Mouse (Mus musculus): Measurements from ENCODE around the gene Cdkn3. TPM values are rescaled to one million over a fixed set of nuclear protein-coding genes. Genes with fewer than 3 reads are reported as not detected.

Gene Cdkn3
- polyA plus RNA-seq, 1 experiment from 2014 or later = 48.1 TPM

DNA sequence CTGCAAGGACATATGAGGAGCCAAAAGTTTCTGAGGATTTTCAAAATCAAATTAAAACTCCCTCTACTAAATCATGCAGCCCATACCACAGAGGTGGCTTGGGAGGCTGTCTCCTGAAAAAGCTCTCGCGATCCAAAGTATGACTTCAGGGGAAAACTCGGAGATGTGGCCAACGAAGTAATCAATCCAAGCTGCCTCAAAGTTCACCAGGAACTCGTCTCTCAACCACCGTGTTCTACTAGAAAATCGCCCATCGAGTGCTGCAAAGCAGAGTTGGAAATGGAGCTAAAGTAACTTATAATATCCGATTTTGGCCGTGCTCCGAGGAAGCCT, 27.1 kb downstream of the Cdkn3 start:
- Histone ChIP-seq H3K27ac (replicated peaks; ENCODE audit: low read depth, low read length) (no peak overlapping the region; the same call in 1 of the 2 replicates), H3K4me1 (ENCODE audit: control insufficient read depth, insufficient read depth, low read length) (peaks cover 6% of the 10 kb centered on the region), H3K27me3 (ENCODE audit: control insufficient read depth, insufficient read depth, low read length) (no peaks in the 10 kb centered on the region), H3K4me3 (ENCODE audit: low read depth, low read length) (peak overlapping the region; percentile 76), H3K9me3 (ENCODE audit: control insufficient read depth, low read length) (no peaks in the 10 kb centered on the region), H3K9ac (ENCODE audit: low read length) (peak overlapping the region; percentile 97), H3K36me3 (ENCODE audit: control insufficient read depth, insufficient read depth, low read length) (no peaks in the 10 kb centered on the region; the same call in 1 of the 2 replicates), H3K4me2 (ENCODE audit: low read depth, severe bottlenecking) (peak overlapping the region; percentile 51)
- WGBS = under 1% methylated on average over 11 of the region's 11 CpGs
- DNase-seq (ENCODE audit: low spot score) (no peak), ATAC-seq (ENCODE audit: insufficient number of reproducible peaks, low FRiP score, low TSS enrichment, low read depth) (no peak)

DNA sequence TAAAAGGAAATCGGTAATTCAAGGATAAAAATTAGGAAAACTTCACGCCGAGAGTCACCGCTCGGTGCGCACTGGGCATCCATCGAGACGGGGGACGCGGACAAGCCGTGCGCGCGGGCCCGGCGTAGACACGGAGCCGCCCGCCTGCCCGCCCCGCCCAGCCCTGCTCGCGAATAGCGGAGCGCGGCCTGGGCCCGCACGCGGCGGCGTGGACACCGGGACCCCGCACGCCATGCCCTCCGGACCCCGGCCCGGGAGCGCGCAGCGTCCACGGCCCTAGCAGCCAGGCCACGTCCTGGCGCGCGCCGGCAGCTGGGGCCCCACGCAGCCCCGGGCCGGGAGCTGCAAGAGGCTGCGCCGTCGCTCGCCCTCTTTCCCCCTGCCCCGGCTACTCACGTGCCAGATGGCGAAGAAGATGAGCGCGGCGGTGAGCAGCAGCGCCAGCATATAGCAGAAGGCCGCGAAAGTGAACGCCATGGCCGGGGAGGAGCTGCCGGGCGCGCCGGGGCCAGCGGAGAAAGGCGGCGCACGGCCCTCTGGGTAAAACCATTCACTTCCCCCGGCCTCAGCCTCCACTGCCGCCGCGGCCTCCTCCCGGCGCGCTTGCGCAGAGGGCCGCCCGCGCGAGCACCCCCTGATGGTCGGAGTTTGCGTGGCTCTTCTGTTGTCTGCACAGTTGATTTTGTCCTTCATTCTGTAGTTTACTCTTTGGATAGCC, 27.6 kb downstream of the Cdkn3 start, which contains the start of gene Cnih1:
Gene Cnih1 (minus strand): TSS at position 625 of the 718 bp plus-strand sequence.
- H3K4me1 ChIP-seq (ENCODE audit: control insufficient read depth, insufficient read depth, low read length) = peaks cover 6% of the 10 kb centered on the region
- no peaks in the 10 kb centered on the region for H3K9me3 ChIP-seq (ENCODE audit: control insufficient read depth, low read length)
- H3K4me2 ChIP-seq (ENCODE audit: low read depth, severe bottlenecking) = peak within 1 kb of the TSS; percentile 51
- ATAC-seq (ENCODE audit: insufficient number of reproducible peaks, low FRiP score, low TSS enrichment, low read depth) = peak; percentile 92
- peak within 1 kb of the TSS; percentile 76 for H3K4me3 ChIP-seq (ENCODE audit: low read depth, low read length)
- H3K36me3 ChIP-seq (ENCODE audit: control insufficient read depth, insufficient read depth, low read length) = no peaks in the 10 kb centered on the region; the same call in 1 of the 2 replicates
- DNase-seq (ENCODE audit: low spot score) = peak; percentile 94
- under 1% methylated on average over 85 of the region's 86 CpGs for WGBS
- H3K27ac ChIP-seq (replicated peaks; ENCODE audit: low read depth, low read length) = peak within 1 kb of the TSS; percentile 94
- no peaks in the 10 kb centered on the region for H3K27me3 ChIP-seq (ENCODE audit: control insufficient read depth, insufficient read depth, low read length)
- peak within 1 kb of the TSS; percentile 97 for H3K9ac ChIP-seq (ENCODE audit: low read length)

DNA sequence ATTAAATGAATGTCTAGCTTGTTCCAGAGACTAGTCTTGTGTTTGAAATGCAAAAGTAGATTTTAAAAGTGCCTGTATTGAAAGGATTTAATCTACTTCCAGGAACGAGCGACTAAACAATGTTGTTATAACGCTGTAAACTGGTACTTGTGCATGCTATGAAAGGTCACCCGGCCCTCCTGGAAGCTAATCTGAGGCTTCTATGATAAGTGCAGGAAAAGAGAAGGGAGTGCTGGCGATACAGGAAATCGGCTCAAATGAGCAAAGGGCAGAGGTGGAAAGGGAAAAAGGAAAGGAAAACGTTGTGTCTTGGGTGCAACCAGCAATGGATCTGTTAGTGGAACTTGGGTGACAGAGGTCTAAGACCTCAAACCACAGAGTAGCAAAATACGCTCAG, 28.2 kb downstream of the Cdkn3 start:
- Histone ChIP-seq H3K4me3 (ENCODE audit: low read depth, low read length) (peak overlapping the region; percentile 76), H3K9me3 (ENCODE audit: control insufficient read depth, low read length) (no peaks in the 10 kb centered on the region), H3K36me3 (ENCODE audit: control insufficient read depth, insufficient read depth, low read length) (no peaks in the 10 kb centered on the region; the same call in 1 of the 2 replicates), H3K27me3 (ENCODE audit: control insufficient read depth, insufficient read depth, low read length) (no peaks in the 10 kb centered on the region), H3K9ac (ENCODE audit: low read length) (no peak overlapping the region; the same call in 1 of the 2 replicates), H3K27ac (replicated peaks; ENCODE audit: low read depth, low read length) (peak overlapping the region; percentile 10), H3K4me1 (ENCODE audit: control insufficient read depth, insufficient read depth, low read length) (peaks cover 6% of the 10 kb centered on the region), H3K4me2 (ENCODE audit: low read depth, severe bottlenecking) (no peak overlapping the region)
- WGBS = 32% methylated on average over 8 of the region's 8 CpGs
- ATAC-seq (ENCODE audit: insufficient number of reproducible peaks, low FRiP score, low TSS enrichment, low read depth) = no peak
- no peak for DNase-seq (ENCODE audit: low spot score)

DNA sequence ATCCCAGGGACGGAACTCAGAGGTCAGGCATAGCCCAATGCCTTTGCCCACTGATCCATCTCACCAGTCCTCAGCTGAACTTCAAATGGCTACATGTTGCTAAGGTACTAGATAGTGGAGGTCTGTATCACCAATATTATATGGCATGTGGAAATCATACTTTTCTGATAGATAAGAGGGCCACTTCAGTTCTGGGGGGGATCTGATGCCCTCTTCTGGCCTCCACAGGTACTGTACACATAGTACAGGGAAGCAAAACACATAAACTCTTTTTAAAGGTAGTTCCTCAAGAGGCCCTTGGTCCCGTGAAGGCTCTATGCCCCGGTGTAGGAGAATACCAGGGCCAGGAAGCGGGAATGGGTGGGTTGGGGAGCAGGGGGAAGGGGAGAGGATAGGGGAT, 30.0 kb downstream of the Cdkn3 start:
- WGBS = 73% methylated on average over 4 of the region's 4 CpGs
- no peak overlapping the region for H3K4me3 ChIP-seq (ENCODE audit: low read depth, low read length)
- no peak overlapping the region for H3K9ac ChIP-seq (ENCODE audit: low read length)
- DNase-seq (ENCODE audit: low spot score) = no peak
- no peaks in the 10 kb centered on the region for H3K9me3 ChIP-seq (ENCODE audit: control insufficient read depth, low read length)
- ATAC-seq (ENCODE audit: insufficient number of reproducible peaks, low FRiP score, low TSS enrichment, low read depth) = no peak
- H3K27me3 ChIP-seq (ENCODE audit: control insufficient read depth, insufficient read depth, low read length) = no peaks in the 10 kb centered on the region
- no peaks in the 10 kb centered on the region for H3K36me3 ChIP-seq (ENCODE audit: control insufficient read depth, insufficient read depth, low read length)
- no peak overlapping the region for H3K4me2 ChIP-seq (ENCODE audit: low read depth, severe bottlenecking)
- H3K4me1 ChIP-seq (ENCODE audit: control insufficient read depth, insufficient read depth, low read length) = peaks cover 6% of the 10 kb centered on the region
- H3K27ac ChIP-seq (replicated peaks; ENCODE audit: low read depth, low read length) = no peak overlapping the region

DNA sequence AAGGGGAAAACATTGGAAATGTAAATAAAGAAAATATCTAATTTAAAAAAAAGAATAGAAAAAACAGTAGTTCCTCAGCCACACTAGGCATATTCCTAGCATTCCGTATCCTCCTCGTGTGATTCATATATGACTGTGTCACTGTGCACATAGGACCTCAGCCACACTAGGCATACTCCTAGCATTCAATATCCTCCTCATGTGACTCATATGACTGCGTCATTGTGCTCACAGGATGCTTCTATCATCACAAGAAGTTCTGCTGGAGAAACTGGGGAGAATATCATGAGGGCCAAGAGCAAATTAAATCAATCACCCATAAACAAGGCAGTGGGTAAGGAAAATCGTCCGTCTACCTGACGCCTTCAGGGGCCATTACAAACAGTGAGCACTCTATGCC, 30.4 kb downstream of the Cdkn3 start:
- Histone ChIP-seq H3K36me3 (ENCODE audit: control insufficient read depth, insufficient read depth, low read length) (no peaks in the 10 kb centered on the region), H3K4me3 (ENCODE audit: low read depth, low read length) (no peak overlapping the region), H3K9ac (ENCODE audit: low read length) (no peak overlapping the region), H3K4me2 (ENCODE audit: low read depth, severe bottlenecking) (no peak overlapping the region), H3K27ac (replicated peaks; ENCODE audit: low read depth, low read length) (no peak overlapping the region), H3K4me1 (ENCODE audit: control insufficient read depth, insufficient read depth, low read length) (peaks cover 6% of the 10 kb centered on the region), H3K9me3 (ENCODE audit: control insufficient read depth, low read length) (no peaks in the 10 kb centered on the region), H3K27me3 (ENCODE audit: control insufficient read depth, insufficient read depth, low read length) (no peaks in the 10 kb centered on the region)
- ATAC-seq (ENCODE audit: insufficient number of reproducible peaks, low FRiP score, low TSS enrichment, low read depth) = no peak
- no peak for DNase-seq (ENCODE audit: low spot score)
- 93% methylated on average over 6 of the region's 6 CpGs for WGBS

DNA sequence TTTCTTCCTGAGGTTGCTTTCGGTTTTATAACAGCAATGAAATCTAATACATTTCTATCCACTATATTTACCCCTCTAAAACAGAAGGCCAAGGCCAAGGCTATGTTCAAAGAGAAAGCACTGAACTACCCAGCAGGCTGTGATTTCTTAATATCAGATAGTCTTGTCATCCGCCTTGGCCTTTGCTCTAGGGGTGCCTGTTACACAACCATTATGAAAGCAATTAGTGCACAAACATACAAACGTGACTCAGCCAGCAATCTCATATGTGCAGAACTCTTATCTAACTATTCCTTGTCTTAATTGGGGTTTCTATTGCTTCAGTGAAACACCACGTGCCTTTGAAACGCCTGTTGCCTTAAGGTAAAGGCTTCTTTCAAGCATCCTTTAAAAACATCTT, 33.8 kb downstream of the Cdkn3 start:
- no peak overlapping the region for H3K4me3 ChIP-seq (ENCODE audit: low read depth, low read length)
- H3K9ac ChIP-seq (ENCODE audit: low read length) = no peak overlapping the region
- H3K9me3 ChIP-seq (ENCODE audit: control insufficient read depth, low read length) = no peaks in the 10 kb centered on the region
- H3K4me2 ChIP-seq (ENCODE audit: low read depth, severe bottlenecking) = no peak overlapping the region
- ATAC-seq (ENCODE audit: insufficient number of reproducible peaks, low FRiP score, low TSS enrichment, low read depth) (no peak), DNase-seq (ENCODE audit: low spot score) (no peak)
- no peaks in the 10 kb centered on the region for H3K4me1 ChIP-seq (ENCODE audit: control insufficient read depth, insufficient read depth, low read length)
- 91% methylated on average over 5 of the region's 5 CpGs for WGBS
- H3K36me3 ChIP-seq (ENCODE audit: control insufficient read depth, insufficient read depth, low read length) = no peaks in the 10 kb centered on the region
- H3K27me3 ChIP-seq (ENCODE audit: control insufficient read depth, insufficient read depth, low read length) = no peaks in the 10 kb centered on the region
- H3K27ac ChIP-seq (replicated peaks; ENCODE audit: low read depth, low read length) = no peak overlapping the region

DNA sequence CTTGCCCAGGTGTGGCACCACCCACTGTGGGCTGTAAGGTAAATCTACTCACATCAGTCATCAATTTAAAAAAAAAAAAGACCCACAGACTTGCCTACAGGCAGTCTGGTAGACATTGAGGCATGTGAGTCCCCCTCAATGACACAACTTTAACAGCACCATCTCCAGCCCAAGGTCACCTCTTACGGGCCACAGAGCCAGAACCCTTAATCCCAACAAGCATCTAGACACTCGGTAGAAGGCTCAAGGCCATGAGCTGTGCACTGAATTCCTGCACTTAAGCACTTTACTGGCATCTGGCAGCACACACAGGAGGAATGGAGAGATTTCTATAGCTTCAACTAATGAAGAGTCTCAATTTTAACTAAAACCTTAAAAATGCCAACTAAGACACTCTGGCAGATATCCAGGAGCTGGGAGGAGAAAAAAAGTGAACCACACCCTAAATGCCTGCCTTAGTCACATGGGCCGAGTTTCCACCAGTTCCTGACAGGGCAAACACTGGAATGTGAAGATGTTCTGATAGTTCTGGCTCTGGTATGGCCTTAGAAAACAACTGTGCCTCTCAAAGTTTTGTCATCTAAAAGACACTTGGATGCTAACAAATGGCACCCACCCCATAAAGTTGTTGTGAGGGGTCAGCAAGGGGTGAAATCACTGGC, 40.5 kb downstream of the Cdkn3 start:
- no peaks in the 10 kb centered on the region for H3K4me1 ChIP-seq (ENCODE audit: control insufficient read depth, insufficient read depth, low read length)
- ATAC-seq (ENCODE audit: insufficient number of reproducible peaks, low FRiP score, low TSS enrichment, low read depth) = no peak
- no peaks in the 10 kb centered on the region for H3K36me3 ChIP-seq (ENCODE audit: control insufficient read depth, insufficient read depth, low read length)
- no peak overlapping the region for H3K4me3 ChIP-seq (ENCODE audit: low read depth, low read length)
- no peaks in the 10 kb centered on the region for H3K9me3 ChIP-seq (ENCODE audit: control insufficient read depth, low read length)
- no peak overlapping the region for H3K4me2 ChIP-seq (ENCODE audit: low read depth, severe bottlenecking)
- H3K27ac ChIP-seq (replicated peaks; ENCODE audit: low read depth, low read length) = no peak overlapping the region
- no peak overlapping the region for H3K9ac ChIP-seq (ENCODE audit: low read length)
- 85% methylated on average over 3 of the region's 3 CpGs for WGBS
- no peaks in the 10 kb centered on the region for H3K27me3 ChIP-seq (ENCODE audit: control insufficient read depth, insufficient read depth, low read length)
- no peak for DNase-seq (ENCODE audit: low spot score)

DNA sequence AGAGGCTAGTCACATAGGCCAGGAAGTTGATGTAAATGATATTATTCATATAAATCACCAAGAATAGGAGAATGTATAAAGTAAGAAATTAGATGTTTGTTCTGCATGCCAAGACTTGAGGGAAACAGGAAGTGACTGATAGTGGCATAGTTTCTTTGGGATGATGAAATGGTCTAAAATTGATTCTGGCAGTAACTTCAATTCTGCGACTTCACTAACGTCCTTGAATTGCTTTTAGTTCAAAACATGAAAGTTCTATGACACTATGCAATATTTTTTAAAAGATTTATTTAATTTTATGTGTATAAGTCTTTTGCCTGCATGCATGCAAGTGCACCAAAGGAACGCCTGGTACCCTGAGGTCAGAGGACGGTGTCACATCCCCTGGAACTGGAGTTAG, 42.9 kb downstream of the Cdkn3 start:
- Histone ChIP-seq H3K4me3 (ENCODE audit: low read depth, low read length) (no peak overlapping the region), H3K27ac (replicated peaks; ENCODE audit: low read depth, low read length) (no peak overlapping the region), H3K4me1 (ENCODE audit: control insufficient read depth, insufficient read depth, low read length) (no peaks in the 10 kb centered on the region), H3K9ac (ENCODE audit: low read length) (no peak overlapping the region), H3K4me2 (ENCODE audit: low read depth, severe bottlenecking) (no peak overlapping the region), H3K36me3 (ENCODE audit: control insufficient read depth, insufficient read depth, low read length) (no peaks in the 10 kb centered on the region), H3K27me3 (ENCODE audit: control insufficient read depth, insufficient read depth, low read length) (no peaks in the 10 kb centered on the region), H3K9me3 (ENCODE audit: control insufficient read depth, low read length) (no peaks in the 10 kb centered on the region)
- ATAC-seq (ENCODE audit: insufficient number of reproducible peaks, low FRiP score, low TSS enrichment, low read depth) (no peak), DNase-seq (ENCODE audit: low spot score) (no peak)
- WGBS = 88% methylated on average over 4 of the region's 4 CpGs
